Mouse (Mus musculus) left cerebral cortex, postnatal 10 days (tissue): ENCODE measurements at regions not wholly inside any gene's neighbourhood (a gene's known extent, or its start where the extent isn't known, plus 50 kb on each side); places are given as distances from the start of the nearest gene placed in this dataset.
A peak's percentile ranks its signal among the peaks of the same experiment; 100 is the strongest.

Experiments used
- DNase-seq, 2 experiments: peaks; one replicate each; pipeline ENCODE4 v3.0.0; 2021 to 2022; ENCODE audit warnings: low spot score in 2 of 2, mixed read lengths in 1 of 2; ENCODE audit errors: extremely low spot score in 1 of 2
- intact Hi-C: fragments of 180-260 bp; cut with DNase I; formaldehyde crosslinking; loops from one replicate; pipeline ENCODE4 v1.15.1; 2025

DNA sequence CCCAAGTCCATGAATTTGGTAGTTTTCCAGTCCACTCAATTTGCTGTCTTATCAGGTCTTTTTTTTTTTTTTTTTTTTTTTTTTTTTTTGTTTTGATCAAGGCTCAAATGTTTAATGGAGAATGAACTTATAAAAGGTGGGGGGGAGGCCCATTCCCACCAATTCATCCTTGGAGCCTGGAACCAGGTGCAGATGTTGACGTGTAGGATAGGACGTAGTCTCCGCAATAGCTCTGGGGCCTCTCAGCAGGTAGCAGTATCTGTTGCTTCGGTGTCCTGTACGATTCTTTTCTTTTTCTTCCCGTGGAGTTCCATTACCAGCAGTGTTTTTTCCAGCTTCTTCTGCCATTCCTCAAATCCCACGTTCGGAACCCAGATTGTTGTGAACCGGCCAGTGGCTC is 1296.3 kb upstream of the Ppp6c start:
- intact Hi-C loops: no loop called here
- DNase-seq: no peak

DNA sequence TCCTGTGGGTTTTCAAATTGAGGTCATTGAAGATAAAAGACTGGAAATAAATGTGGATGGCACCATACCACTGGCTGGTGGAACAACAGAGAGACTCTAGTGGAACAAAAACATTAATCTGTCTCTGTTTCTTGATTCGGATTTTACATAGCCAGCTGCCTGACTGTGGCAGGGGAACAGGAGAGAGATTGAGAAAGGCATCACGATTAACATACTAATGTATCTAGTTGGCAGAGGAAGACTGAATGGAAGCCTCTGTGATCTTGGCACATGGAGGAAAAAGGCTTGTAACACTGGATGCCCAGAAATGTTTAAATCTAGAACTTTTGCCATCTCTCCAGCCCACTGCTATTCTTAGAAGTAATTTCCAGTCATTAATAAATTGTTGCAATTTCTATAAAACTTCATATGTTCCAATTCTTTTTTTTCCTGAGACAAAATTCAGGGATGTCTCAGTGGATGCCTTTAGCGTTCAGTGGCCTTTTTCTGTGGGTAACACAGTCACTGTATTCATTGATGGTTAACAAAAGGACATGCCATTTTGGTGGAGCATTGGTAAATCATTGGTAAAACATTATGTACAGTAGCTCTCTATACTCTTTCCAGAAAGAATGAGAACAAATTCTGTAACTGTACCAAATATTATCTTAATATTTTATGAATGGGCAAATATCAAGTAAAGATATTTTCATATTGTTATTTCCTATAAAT is 1284.5 kb upstream of the Ppp6c start:
- peak in 1 of 2 experiments; percentile 20 for DNase-seq
- intact Hi-C loops: no loop called here

DNA sequence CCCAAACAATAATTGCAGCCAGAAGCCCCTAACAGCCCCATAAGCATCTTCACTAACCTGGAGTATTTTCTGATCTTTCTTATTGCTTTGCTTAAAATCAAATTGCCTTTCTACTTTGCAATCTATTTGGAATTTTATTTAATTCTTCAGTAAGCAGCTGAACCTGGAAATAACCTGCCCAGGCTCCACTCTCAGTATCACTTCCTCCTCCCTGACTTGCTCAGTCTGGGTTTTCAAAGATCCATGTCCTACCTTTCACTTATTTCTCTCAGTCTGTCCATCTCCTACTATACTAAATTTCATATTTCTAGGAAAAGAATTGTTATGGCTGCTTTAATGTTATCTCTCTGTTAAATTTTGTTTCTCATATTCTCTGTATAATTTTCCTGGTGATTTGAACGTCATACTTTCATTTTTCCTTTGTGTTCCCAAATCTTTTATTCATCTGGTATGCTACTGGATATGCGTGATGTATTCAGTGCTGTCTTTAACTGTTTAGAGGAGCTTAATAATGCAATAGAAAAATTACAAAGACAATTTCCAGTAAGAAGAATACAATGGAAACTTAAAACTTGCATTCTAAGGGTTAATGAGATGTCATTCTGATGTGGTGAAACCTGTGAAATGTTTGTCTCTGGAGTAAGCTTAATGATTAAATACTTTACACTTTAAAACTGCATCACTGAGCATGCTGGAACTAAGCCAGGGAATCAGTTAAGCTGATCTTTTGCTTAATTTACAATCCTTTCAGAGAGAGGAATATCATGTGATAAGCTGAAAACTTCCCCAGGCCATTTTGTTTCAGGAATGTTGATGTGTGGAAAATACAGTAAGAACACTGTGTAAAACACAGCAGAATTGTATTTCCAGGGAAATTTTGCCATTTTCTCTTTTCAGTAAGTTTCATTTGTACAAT is 1252.8 kb upstream of the Ppp6c start:
- intact Hi-C loops: no loop called here
- DNase-seq: no peak

DNA sequence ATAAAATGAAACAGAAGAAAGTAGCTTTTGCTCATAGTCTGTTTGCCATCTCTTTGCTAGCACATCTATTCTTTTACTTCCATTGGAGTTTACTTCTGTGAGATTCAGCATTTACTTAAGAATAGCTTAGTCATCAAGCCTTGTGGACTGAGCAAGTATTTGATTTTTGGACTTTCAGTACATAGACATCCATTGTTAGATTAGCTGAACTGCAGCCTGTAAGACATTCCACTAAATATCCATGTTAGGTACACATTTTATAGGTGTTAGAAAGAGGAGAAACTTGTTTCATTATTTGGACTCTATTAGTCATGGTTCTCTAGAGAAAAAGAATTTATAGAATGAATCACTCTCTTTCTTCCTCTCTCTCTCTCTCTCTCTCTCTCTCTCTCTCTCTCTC is 1251.2 kb upstream of the Ppp6c start:
- intact Hi-C loops: no loop called here
- DNase-seq: no peak

DNA sequence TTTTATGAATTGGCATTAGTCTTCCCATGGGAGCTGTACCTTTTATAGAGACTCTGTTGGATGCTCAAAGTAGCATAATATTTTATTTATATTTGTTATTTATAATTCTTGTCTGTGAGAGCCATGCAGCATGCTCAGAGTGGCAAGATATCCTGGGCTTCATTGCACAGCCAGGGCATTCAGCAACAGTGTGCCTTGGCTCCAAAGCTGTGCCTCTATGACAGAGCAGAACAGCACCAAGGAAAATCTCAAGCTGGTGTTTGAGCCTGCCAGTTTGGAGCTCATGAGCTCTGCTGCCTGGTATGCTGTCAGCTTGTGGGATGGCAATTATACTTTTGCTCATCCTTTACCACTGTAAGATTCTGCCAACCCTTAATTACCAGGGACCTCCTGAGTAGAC is 1230.1 kb upstream of the Ppp6c start:
- intact Hi-C loops: no loop called here
- no peak for DNase-seq

DNA sequence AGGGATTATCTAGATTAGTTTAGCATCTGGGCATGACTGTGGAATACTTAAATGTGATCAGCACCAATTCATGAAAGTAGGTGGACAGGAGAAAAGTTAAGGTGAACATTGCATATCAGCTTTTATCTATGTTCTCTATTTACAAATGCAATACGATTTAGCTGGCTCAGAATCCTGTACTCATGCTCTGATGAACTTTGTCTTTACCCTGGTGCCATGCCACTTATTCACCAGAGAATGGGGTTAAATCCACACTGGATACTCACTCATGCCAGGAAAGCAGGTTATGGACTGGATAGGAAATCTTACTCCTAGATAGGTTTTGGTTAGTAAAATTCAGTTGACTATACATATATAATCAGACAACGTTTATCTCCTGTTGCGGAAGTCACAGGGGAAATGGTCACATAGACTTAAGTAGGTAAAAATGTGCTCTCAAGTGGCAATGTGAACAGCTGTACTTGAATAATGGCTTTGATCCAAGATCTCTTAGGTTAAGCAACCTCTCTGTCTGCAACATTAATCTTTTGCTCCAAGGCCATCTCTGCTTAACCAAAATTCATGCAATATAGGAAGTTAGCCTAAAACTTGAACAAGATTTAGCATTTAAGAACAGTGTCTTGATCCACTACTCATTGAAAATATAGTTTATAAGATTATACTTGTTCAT is 1206.7 kb upstream of the Ppp6c start:
- DNase-seq: no peak
- intact Hi-C loops: no loop called here

DNA sequence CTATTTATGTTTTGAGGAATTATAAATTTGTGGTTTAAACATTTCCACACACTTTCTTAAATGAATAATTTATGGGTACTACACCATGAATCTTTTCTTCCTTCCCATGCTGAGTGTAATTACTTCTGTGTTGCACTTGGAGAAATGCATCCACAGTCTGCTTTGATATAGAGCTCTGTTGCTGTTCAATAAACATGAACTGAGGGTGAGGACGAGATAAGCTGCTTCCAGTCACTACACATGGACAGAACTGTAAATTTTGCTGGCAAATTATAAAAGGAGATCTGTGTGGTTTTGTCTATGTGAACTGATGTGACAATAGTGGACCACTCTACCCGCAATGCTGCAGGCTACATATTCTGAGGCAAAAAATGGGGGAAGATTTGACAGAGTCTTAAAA is 1205.1 kb upstream of the Ppp6c start:
- DNase-seq: no peak
- intact Hi-C loops: no loop called here

DNA sequence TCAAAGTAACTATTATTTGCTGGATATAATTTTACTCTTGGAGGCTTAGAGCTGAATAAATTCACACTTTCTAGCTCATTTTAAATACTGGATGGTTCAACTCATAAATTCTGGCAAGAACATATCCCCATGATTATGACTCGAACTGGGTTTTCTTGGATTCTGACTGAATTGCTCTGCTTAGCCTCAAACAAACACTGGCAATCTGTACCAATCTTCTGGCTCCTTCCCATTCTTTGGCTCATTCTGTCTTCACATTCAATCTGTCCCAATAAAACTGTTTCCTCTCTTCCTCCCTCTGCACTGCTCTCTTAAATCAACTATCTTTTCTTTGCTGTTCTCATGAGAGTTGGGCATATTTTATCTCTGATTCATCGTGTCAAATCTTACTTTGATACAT is 1176.2 kb upstream of the Ppp6c start:
- intact Hi-C loops: no loop called here
- peak in 1 of 2 experiments; percentile 1 for DNase-seq
